Mouse (Mus musculus) stomach, embryonic 15.5 days (tissue): ENCODE results near the gene Sema4g. TPM values are rescaled to one million over a fixed set of nuclear protein-coding genes. Genes with fewer than 3 reads are reported as not detected.

Source experiments
- ATAC-seq: fragments of 200-750 bp; cut with Nextera tagmentation; 2 replicates; pipeline ENCODE4 v1.8.0; 2017; ENCODE audit warnings: low read depth, moderate number of reproducible peaks, moderate TSS enrichment; ENCODE audit not compliant: insufficient read depth, low FRiP score
- H3K27ac ChIP-seq: fragments of 300-500 bp; sonication (generic); 2 replicates; pipeline ENCODE4 v1.5.1; 2015; ENCODE audit warnings: mild to moderate bottlenecking, inconsistent platforms
- H3K27me3 ChIP-seq: fragments of 300-500 bp; sonication (generic); replicated peaks from 2 replicates; pipeline ENCODE4 v1.6.1; 2015; ENCODE audit warnings: inconsistent platforms
- H3K36me3 ChIP-seq: fragments of 300-500 bp; sonication (generic); 2 replicates; pipeline ENCODE4 v1.6.1; 2015; ENCODE audit warnings: inconsistent platforms
- H3K4me1 ChIP-seq: fragments of 300-500 bp; sonication (generic); 2 replicates; pipeline ENCODE4 v1.6.1; 2015; ENCODE audit warnings: inconsistent platforms
- H3K4me2 ChIP-seq: fragments of 300-500 bp; sonication (generic); 2 replicates; pipeline ENCODE4 v1.6.1; 2015; ENCODE audit warnings: mild to moderate bottlenecking, inconsistent platforms
- H3K4me3 ChIP-seq: fragments of 300-500 bp; sonication (generic); replicated peaks from 2 replicates; pipeline ENCODE4 v1.5.1; 2015; ENCODE audit warnings: inconsistent platforms
- H3K9ac ChIP-seq: fragments of 300-500 bp; sonication (generic); 2 replicates; pipeline ENCODE4 v1.6.1; 2015; ENCODE audit warnings: inconsistent platforms
- H3K9me3 ChIP-seq: fragments of 300-500 bp; sonication (generic); 2 replicates; pipeline ENCODE4 v1.6.1; 2016; ENCODE audit warnings: inconsistent platforms
- WGBS: fragments of 180-500 bp; shearing (Covaris S2); methylation state at CpG from one replicate; pipeline ENCODE4 v1.1.7; 2015; 5-methylcytosine and 5-hydroxymethylcytosine counted together
- polyA plus RNA-seq: library from polyadenylated mRNA; unstranded; fragments of >200 nt; fragmentation: Nextera tagmentation; extraction: Ambion mirVana; gene quantifications from 2 replicates; pipeline ENCODE4 v1.2.1, GENCODE M21; 2015

Sema4g gene
- polyA plus RNA-seq, 1 experiment from 2014 or later: 6.5 TPM

DNA sequence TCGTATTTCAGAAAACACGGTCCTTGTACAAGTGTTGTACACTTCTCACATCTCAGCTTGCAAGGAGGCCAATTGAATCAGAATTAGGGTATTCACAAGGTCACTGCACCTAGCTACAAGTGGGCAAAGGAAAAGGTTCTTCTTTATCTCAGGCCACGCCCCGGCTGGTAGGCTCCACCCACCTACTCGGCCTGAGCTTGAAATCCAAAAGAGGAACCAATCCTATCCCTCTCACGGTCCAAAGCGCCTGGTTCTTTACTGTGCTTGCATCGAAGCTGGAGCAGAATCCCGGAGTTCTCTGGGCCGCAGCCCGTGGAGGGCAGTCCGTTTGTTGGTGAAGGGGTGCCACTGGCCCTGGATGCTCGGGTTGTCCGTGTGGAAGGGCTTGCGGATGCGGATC is 16.5 kb downstream of the Sema4g start, which contains the start of gene Twnk:
Gene Twnk (plus strand): TSS at position 220 of the 400 bp plus-strand sequence.
- 11% methylated on average over 16 of the region's 16 CpGs for WGBS
- Histone ChIP-seq H3K36me3 (peaks cover 13% of the 10 kb centered on the region), H3K4me2 (peak within 1 kb of the TSS; percentile 93), H3K27ac (peak within 1 kb of the TSS; percentile 85), H3K27me3 (no peaks in the 10 kb centered on the region), H3K4me1 (peaks cover 25% of the 10 kb centered on the region), H3K4me3 (peak within 1 kb of the TSS; percentile 99), H3K9ac (peak within 1 kb of the TSS; percentile 77), H3K9me3 (no peaks in the 10 kb centered on the region)
- ATAC-seq: no peak

DNA sequence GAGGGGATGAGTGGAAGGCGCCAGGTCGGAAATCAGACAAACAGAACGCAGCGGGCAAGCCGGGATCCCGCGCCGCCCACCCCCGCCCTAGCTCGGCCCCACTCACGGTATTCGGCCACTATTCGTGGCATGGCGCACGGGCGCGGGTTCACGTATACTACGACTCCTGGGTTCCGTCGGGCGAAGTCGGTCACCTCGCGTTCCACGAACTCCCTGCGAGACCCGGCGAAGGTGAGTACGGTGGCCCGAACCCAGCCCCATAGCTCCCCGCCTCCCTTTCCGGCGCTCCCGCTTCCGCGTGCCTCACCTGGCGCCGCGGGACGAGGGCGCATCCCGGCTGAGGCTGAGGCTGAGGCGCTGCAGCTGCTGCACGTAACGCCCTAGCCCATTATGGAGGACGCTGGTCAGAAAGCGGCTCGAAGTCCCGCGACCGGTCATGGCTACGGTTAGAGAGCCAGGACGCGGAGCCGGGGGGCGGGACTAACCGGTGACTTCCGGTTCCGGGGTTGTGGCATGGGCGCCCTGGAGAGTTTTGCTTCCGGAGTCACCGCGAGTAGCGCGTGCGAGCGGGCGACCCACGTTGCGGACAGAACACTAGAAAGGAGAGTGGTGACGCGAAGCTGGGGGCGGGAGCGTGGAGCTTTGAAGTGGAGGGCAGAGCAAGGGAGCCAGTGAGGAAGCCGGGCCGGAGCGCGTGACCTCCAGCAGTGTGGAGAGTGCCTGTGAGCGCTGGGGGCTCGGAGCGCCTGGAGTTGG is 17.2 kb downstream of the Sema4g start, which contains the start of gene Mrpl43:
Gene Mrpl43 (minus strand): TSS at position 486 of the 756 bp plus-strand sequence.
- Histone ChIP-seq H3K27me3 (no peaks in the 10 kb centered on the region), H3K27ac (peak within 1 kb of the TSS; percentile 85), H3K4me2 (peak within 1 kb of the TSS; percentile 93), H3K9me3 (no peaks in the 10 kb centered on the region), H3K4me1 (peaks cover 25% of the 10 kb centered on the region), H3K36me3 (peaks cover 17% of the 10 kb centered on the region), H3K4me3 (peak within 1 kb of the TSS; percentile 99), H3K9ac (peak within 1 kb of the TSS; percentile 77)
- ATAC-seq: peak; percentile 92
- WGBS: under 1% methylated on average over 82 of the region's 82 CpGs

DNA sequence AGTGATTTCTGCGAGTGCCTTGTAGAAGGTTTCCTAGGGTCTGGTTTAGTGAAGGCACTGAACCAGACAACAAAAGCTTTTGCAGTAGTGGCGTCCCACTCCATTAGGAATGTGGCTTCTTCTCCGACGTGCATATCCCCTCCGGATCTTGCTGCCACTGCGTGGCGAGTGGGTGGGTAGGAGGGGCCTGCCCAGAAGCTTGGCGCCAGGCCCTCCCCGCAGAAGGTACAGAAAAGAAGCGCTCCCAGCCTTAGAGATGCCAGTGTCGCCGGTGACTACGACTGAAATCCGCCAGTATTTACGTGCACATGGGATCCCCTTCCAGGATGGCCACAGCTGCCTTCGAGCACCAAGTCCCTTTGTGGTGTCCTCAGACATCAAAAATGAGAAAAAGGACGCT is 18.1 kb downstream of the Sema4g start:
- Histone ChIP-seq H3K27ac (peak overlapping the region; percentile 85), H3K9ac (peak overlapping the region; percentile 65; the same call in 1 of the 2 replicates), H3K9me3 (no peaks in the 10 kb centered on the region), H3K4me2 (peak overlapping the region; percentile 93), H3K4me3 (peak overlapping the region; percentile 99), H3K36me3 (peaks cover 13% of the 10 kb centered on the region; the same call in 1 of the 2 replicates), H3K4me1 (peaks cover 25% of the 10 kb centered on the region), H3K27me3 (no peaks in the 10 kb centered on the region)
- no peak for ATAC-seq
- 27% methylated on average over 17 of the region's 17 CpGs for WGBS

DNA sequence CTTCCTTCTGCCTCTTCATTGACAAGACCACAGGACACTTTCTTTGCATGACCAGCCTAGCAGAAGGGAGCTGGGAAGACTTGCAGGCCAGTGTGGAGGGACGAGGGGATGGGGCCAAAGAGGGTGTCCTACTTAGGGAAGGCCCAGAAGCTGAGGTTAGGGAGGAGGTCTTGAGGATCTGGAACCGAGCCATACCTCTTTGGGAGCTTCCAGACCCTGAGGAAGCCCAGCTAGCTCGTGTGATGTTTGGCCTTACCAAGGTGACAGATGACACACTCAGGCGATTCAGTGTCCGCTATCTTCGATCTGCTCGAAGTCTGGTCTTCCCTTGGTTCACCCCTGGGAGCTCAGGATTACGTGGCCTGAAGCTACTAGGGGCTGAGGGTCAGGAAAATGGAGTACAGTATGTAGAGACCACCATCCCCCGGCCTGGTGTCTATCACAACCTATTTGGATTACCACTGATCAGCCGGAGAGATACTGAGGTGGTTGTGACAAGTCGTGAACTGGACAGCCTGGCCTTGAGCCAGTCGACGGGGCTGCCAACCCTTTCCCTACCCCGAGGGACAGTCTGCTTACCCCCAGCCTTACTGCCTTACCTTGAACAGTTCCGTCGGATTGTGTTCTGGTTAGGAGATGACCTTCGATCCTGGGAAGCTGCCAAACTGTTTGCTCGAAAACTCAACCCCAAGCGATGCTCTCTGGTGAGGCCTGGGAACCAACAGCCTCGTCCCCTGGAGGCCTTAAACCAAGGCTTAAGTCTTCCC is 18.7 kb downstream of the Sema4g start:
- peaks cover 25% of the 10 kb centered on the region for H3K4me1 ChIP-seq
- WGBS: 80% methylated on average over 20 of the region's 20 CpGs
- no peak for ATAC-seq
- no peak overlapping the region for H3K27ac ChIP-seq
- H3K27me3 ChIP-seq: no peaks in the 10 kb centered on the region
- H3K4me2 ChIP-seq: peak overlapping the region; percentile 93
- H3K9me3 ChIP-seq: no peaks in the 10 kb centered on the region
- peaks cover 13% of the 10 kb centered on the region; the same call in 1 of the 2 replicates for H3K36me3 ChIP-seq
- 0 out of 2 replicates have a peak overlapping the region, but pooled peaks have one; percentile 65 for H3K9ac ChIP-seq
- H3K4me3 ChIP-seq: peak overlapping the region; percentile 99

GRCm38 (mm10) chr19:45010646-45011045 is 21.7 kb downstream of the Sema4g start:
- H3K4me1 ChIP-seq: peaks cover 37% of the 10 kb centered on the region
- H3K9ac ChIP-seq: no peak overlapping the region
- peaks cover 13% of the 10 kb centered on the region; the same call in 1 of the 2 replicates for H3K36me3 ChIP-seq
- no peaks in the 10 kb centered on the region for H3K27me3 ChIP-seq
- no peaks in the 10 kb centered on the region for H3K9me3 ChIP-seq
- no peak overlapping the region for H3K4me2 ChIP-seq
- 80% methylated on average over 4 of the region's 4 CpGs for WGBS
- H3K27ac ChIP-seq: no peak overlapping the region
- H3K4me3 ChIP-seq: no peak overlapping the region
- ATAC-seq: no peak

- Histone ChIP-seq H3K27me3 (no peaks in the 10 kb centered on the region), H3K4me2 (no peak overlapping the region), H3K36me3 (peaks cover 13% of the 10 kb centered on the region; the same call in 1 of the 2 replicates), H3K4me3 (no peak overlapping the region), H3K27ac (no peak overlapping the region), H3K9ac (no peak overlapping the region), H3K9me3 (no peaks in the 10 kb centered on the region), H3K4me1 (peaks cover 38% of the 10 kb centered on the region)
- WGBS: 89% methylated on average over 8 of the region's 8 CpGs
- no peak for ATAC-seq
Observed at GRCm38 (mm10) chr19:45012219-45012618, 23.3 kb downstream of the Sema4g start.

DNA sequence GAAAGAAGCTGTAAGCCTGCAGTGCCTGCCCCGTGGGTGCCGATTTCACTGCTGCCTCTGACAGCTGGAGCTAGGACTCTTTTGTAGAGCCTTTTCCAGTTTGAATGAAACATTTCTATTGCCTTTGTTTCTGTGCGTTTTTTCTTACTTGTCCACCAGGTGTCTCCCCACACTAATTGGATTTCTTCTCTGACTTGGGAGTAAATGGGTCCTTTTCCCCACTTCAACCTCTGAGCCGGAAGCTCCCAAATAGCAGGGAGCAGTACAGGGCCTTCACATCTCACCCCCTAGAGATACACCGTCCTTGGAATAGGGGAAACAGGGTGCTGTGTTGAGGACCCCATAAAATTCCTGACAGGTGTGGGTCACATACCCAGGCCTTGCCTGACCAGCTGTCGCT is 23.7 kb downstream of the Sema4g start:
- H3K4me2 ChIP-seq: no peak overlapping the region
- H3K9ac ChIP-seq: no peak overlapping the region
- H3K27ac ChIP-seq: peak overlapping the region; percentile 100
- H3K4me1 ChIP-seq: peaks cover 34% of the 10 kb centered on the region
- H3K27me3 ChIP-seq: no peaks in the 10 kb centered on the region
- ATAC-seq: no peak
- no peaks in the 10 kb centered on the region for H3K9me3 ChIP-seq
- WGBS: 41% methylated on average over 6 of the region's 6 CpGs
- no peak overlapping the region for H3K4me3 ChIP-seq
- H3K36me3 ChIP-seq: peaks cover 13% of the 10 kb centered on the region; the same call in 1 of the 2 replicates

- Histone ChIP-seq H3K9me3 (no peaks in the 10 kb centered on the region), H3K27ac (peak overlapping the region; percentile 100), H3K4me2 (peak overlapping the region; percentile 95), H3K4me3 (no peak overlapping the region), H3K36me3 (peaks cover 13% of the 10 kb centered on the region; the same call in 1 of the 2 replicates), H3K27me3 (no peaks in the 10 kb centered on the region), H3K9ac (no peak overlapping the region; the same call in 1 of the 2 replicates), H3K4me1 (peaks cover 26% of the 10 kb centered on the region)
- no peak for ATAC-seq
- 62% methylated on average over 6 of the region's 6 CpGs for WGBS
Observed at GRCm38 (mm10) chr19:45013581-45014225, 24.8 kb downstream of the Sema4g start.

- Histone ChIP-seq H3K4me3 (peak within 1 kb of the TSS; percentile 59), H3K9ac (peak within 1 kb of the TSS; percentile 40; the same call in 1 of the 2 replicates), H3K36me3 (peaks cover 13% of the 10 kb centered on the region; the same call in 1 of the 2 replicates), H3K27ac (peak within 1 kb of the TSS; percentile 100), H3K4me1 (peaks cover 32% of the 10 kb centered on the region), H3K9me3 (no peaks in the 10 kb centered on the region), H3K4me2 (peak within 1 kb of the TSS; percentile 95), H3K27me3 (no peaks in the 10 kb centered on the region)
- ATAC-seq: peak; percentile 62
- 7% methylated on average over 10 of the region's 10 CpGs for WGBS
Observed at GRCm38 (mm10) chr19:45014335-45014971, 25.6 kb downstream of the Sema4g start, which contains the start of gene Lzts2. Gene Lzts2 (plus strand): TSS chr19:45014414.

GRCm38 (mm10) chr19:45014981-45015402 is 26.1 kb downstream of the Sema4g start:
- peaks cover 38% of the 10 kb centered on the region for H3K4me1 ChIP-seq

More at GRCm38 (mm10) chr19:45014981-45015402, 26.1 kb downstream of the Sema4g start:
- ATAC-seq: peak; percentile 23
- H3K9me3 ChIP-seq: no peaks in the 10 kb centered on the region
- H3K4me2 ChIP-seq: peak overlapping the region; percentile 95
- peak overlapping the region; percentile 100 for H3K27ac ChIP-seq
- H3K27me3 ChIP-seq: no peaks in the 10 kb centered on the region
- under 1% methylated on average over 25 of the region's 25 CpGs for WGBS
- peaks cover 10% of the 10 kb centered on the region; the same call in 1 of the 2 replicates for H3K36me3 ChIP-seq
- H3K9ac ChIP-seq: peak overlapping the region; percentile 40; the same call in 1 of the 2 replicates
- peak overlapping the region; percentile 59 for H3K4me3 ChIP-seq
